Mouse (Mus musculus): ENCODE results near the gene Cacna2d4. TPM values are rescaled to one million over a fixed set of nuclear protein-coding genes. Genes with fewer than 3 reads are reported as not detected.

Gene Cacna2d4
- polyA plus RNA-seq, 1 experiment from 2014 or later = not detected

DNA sequence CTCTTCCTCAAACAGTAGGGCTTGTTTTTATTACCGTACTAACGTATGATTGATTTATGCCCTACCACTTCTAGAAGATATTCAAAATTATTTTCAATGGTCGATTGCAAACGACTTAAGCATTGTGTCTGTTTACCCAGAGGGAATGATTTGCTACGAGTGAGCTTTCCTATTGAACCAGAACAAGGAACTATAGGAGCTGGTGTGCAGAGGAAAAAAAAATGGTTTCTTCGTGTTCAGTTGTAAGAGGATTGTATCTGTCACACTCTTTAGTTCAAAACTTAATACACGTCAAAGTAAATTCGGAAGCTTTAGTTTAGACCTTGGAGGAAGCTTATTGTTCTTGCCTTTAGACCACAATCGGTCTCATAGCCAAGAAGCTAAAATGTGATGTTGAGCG, 152.8 kb downstream of the Cacna2d4 start:
- Histone ChIP-seq H3K36me3 (no peaks in the 10 kb centered on the region), H3K4me1 (peaks cover 11% of the 10 kb centered on the region), H3K9me3 (no peaks in the 10 kb centered on the region), H3K4me3 (peak overlapping the region; percentile 96), H3K27me3 (ENCODE audit: insufficient read depth, poor library complexity, severe bottlenecking) (no peaks in the 10 kb centered on the region), H3K27ac (peak overlapping the region; percentile 99)
- no peak for DNase-seq (ENCODE audit: low spot score)
- 34% methylated on average over 10 of the region's 10 CpGs for WGBS

DNA sequence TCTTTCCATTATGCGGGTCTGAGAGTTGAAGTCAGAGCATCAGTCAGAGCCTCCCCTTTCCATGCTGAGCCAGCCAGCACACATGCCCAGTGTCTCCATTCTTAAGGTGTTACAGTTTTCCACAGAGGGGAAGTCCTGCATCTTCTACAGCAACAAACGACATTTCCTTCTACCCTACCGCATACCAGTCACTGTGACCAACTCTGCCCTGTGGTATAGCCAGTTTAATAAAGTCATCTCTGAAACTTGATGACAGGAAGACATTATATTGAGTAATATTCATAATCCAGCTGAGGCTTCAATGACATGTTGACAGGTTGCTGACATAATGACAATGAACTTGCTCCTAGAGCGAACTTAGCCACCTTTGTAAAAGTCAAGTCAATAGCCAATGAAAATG, 154.4 kb downstream of the Cacna2d4 start:
- WGBS = 82% methylated on average over 4 of the region's 4 CpGs
- no peak for DNase-seq (ENCODE audit: low spot score)
- H3K36me3 ChIP-seq = no peaks in the 10 kb centered on the region

DNA sequence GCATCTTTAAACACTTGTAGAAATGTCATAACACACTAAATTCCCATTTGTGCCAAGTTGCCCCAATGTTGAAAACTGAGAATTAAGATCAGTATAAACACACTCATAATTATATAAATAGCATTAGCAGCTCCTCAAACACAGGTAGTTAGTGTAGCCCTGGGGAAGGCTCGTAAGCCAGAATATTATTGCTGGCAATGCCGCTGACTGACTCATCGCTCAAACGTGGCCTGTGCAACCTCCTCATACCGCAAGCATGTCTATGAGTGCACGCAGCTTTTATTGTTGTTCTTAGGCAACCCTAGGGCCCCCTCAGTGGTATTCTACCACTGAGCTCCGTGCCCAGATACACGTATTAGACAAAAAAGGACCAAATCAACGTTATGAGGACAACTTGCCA, 156.5 kb downstream of the Cacna2d4 start:
- no peaks in the 10 kb centered on the region for H3K36me3 ChIP-seq
- H3K4me3 ChIP-seq = no peak overlapping the region
- H3K9me3 ChIP-seq = no peaks in the 10 kb centered on the region
- H3K27me3 ChIP-seq (ENCODE audit: insufficient read depth, poor library complexity, severe bottlenecking) = no peaks in the 10 kb centered on the region
- DNase-seq (ENCODE audit: low spot score) = no peak
- H3K4me1 ChIP-seq = peaks cover 8% of the 10 kb centered on the region; the same call in 1 of the 2 replicates
- no peak overlapping the region for H3K27ac ChIP-seq
- 83% methylated on average over 9 of the region's 9 CpGs for WGBS

More for the DNA sequence above, 154.4 kb downstream of the Cacna2d4 start:
- no peak overlapping the region for H3K27ac ChIP-seq
- no peaks in the 10 kb centered on the region for H3K9me3 ChIP-seq
- no peak overlapping the region for H3K4me3 ChIP-seq
- no peaks in the 10 kb centered on the region for H3K27me3 ChIP-seq (ENCODE audit: insufficient read depth, poor library complexity, severe bottlenecking)
- peaks cover 11% of the 10 kb centered on the region for H3K4me1 ChIP-seq

DNA sequence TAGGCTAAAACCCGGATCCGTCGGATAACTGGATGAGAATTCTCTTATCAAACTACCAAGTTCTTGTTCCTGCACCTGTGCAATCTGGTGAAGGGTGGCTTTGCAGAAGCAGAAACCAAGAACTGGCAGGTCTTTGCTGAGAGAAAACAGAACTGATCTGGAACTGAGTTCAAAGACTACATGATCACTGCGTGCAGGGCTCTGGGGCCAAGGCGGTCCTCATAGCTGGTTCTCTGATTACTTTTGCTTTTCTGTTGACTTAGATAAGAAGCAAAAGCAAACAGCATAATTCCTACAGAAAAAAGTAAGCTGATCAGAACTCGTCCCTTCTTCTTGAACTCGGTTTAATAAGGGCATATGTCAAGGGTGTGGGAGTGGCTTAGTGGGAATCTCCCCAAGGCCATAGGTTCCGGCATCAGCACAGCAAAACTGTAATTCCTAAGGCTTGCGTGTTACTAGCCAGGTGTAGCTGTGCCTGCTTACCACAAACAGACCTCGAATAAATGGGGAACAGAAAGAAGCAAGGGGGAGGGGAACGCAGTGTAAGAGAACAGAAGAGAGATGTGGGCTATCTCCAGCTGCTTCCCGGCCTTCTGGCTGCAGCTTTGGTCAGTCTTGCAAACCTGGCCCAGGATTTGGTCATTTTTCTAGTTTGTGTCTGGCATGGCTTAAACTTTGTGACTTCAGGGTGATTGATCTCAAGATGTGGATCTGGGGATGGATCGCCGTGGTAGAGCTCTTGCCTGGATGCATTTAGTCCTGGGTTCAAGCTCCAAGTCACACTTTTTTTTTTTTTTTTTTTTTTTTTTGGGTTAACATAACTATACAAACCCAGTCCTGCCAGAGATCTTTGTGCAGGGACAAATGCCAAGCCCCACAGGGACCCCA, 159.3 kb downstream of the Cacna2d4 start:
- 77% methylated on average over 14 of the region's 14 CpGs for WGBS
- H3K36me3 ChIP-seq = no peaks in the 10 kb centered on the region
- H3K9me3 ChIP-seq = no peaks in the 10 kb centered on the region
- H3K4me3 ChIP-seq = no peak overlapping the region
- no peak for DNase-seq (ENCODE audit: low spot score)
- H3K27ac ChIP-seq = no peak overlapping the region
- 0 out of 2 replicates have a peak, but pooled peaks cover 4% of the 10 kb centered on the region for H3K4me1 ChIP-seq
- no peaks in the 10 kb centered on the region for H3K27me3 ChIP-seq (ENCODE audit: insufficient read depth, poor library complexity, severe bottlenecking)

DNA sequence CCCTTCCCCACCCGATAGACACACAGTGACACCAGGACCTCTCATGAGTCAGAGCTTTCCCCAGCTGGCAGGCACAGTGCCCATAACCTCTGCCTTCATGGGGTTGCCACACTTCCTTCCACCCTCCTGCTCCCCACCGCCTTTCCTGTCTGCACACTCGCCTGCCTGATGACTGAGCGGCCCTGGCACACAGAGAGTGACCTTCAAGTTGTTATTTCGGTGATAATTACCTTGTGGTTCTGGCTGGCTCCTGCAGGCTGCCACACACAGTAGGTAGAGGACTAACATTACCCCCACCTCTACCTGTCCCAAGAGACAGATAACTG, 159.9 kb downstream of the Cacna2d4 start:
- Histone ChIP-seq H3K9me3 (no peaks in the 10 kb centered on the region), H3K27ac (no peak overlapping the region), H3K4me1 (0 out of 2 replicates have a peak, but pooled peaks cover 4% of the 10 kb centered on the region), H3K36me3 (no peaks in the 10 kb centered on the region), H3K4me3 (no peak overlapping the region), H3K27me3 (ENCODE audit: insufficient read depth, poor library complexity, severe bottlenecking) (no peaks in the 10 kb centered on the region)
- no peak for DNase-seq (ENCODE audit: low spot score)
- WGBS = 39% methylated on average over 5 of the region's 5 CpGs

DNA sequence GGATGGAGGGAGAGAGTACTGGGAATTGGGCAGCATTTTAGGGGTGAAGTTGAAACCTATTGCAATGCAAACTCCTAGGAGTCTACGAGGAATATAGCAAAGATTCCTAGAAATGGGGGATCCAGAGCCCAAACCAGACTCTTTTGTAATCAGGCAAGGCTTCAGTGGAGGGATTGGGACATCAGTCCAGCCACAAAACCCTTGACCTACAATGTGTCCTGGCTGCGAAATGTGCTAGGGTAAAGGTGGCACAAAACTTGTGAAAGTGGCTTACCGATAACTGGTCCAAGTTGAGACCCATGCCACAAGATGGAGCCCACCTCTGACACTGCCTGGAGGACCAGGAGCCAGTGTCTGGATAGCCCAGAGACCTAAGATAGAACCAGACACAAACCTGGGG, 163.0 kb downstream of the Cacna2d4 start:
- Histone ChIP-seq H3K4me3 (no peak overlapping the region), H3K27me3 (ENCODE audit: insufficient read depth, poor library complexity, severe bottlenecking) (no peaks in the 10 kb centered on the region), H3K9me3 (no peaks in the 10 kb centered on the region), H3K36me3 (no peaks in the 10 kb centered on the region), H3K27ac (no peak overlapping the region), H3K4me1 (0 out of 2 replicates have a peak, but pooled peaks cover 4% of the 10 kb centered on the region)
- no peak for DNase-seq (ENCODE audit: low spot score)
- 88% methylated on average over 3 of the region's 3 CpGs for WGBS

DNA sequence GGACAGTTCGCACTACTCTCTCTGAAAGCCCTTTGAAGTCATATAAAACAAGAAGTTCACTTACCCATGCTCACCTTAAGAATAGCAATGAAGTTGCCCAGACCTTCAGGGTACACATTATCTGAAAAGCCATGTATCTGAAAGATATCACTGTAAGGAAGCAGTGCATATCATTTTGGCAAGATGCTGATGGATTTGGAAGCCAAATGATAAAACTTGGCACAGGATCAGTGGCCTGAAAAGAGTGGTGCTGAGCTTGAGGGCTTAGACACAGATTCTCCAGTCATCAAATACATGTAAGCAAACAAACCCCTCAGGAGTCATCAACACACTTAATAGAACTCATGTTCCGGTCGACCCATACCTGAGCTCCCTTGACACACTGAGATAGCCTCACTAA, 164.3 kb downstream of the Cacna2d4 start:
- 92% methylated on average over 3 of the region's 3 CpGs for WGBS
- H3K4me3 ChIP-seq = no peak overlapping the region
- DNase-seq (ENCODE audit: low spot score) = no peak
- H3K36me3 ChIP-seq = no peaks in the 10 kb centered on the region
- 0 out of 2 replicates have a peak, but pooled peaks cover 4% of the 10 kb centered on the region for H3K4me1 ChIP-seq
- no peak overlapping the region for H3K27ac ChIP-seq
- H3K9me3 ChIP-seq = no peaks in the 10 kb centered on the region
- no peaks in the 10 kb centered on the region for H3K27me3 ChIP-seq (ENCODE audit: insufficient read depth, poor library complexity, severe bottlenecking)

DNA sequence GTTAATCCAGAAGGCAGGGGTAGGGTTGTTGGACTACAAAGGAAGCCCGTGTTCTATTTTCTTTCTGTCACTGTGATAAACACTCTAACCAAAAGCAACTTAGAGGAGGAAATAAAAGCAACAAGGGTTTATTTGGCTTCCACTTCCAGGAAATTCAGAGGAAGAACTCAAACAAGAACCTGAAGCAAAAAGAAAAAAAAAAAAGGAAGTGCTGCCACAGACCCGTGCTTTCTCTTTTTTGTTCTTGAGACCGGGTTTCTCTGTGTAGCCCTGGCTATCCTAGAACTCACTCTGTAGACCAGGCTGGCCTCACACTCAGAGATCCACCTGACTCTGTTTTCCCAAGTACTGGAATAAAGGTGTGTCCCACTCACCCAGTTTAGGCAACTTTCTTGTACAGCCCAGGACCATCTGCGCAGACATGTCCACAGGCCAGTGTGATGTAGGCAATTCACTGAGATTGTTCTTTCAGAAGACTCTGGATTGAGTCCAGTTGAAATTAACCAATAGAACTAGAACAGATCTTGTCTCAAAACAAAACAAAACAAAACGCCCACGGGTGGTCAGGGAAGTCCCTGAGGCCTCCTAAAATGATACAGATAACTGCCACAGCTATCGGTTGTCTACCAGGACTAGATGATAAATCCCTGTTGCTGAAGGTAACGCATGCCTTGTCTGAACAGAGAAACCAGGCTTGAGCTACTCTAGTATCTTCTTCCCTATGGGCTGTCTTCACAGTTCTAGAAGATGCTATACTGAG, 165.4 kb downstream of the Cacna2d4 start:
- Histone ChIP-seq H3K9me3 (no peaks in the 10 kb centered on the region), H3K4me1 (no peaks in the 10 kb centered on the region), H3K36me3 (no peaks in the 10 kb centered on the region), H3K27me3 (ENCODE audit: insufficient read depth, poor library complexity, severe bottlenecking) (no peaks in the 10 kb centered on the region), H3K27ac (no peak overlapping the region), H3K4me3 (no peak overlapping the region)
- WGBS = 77% methylated on average over 8 of the region's 8 CpGs
- DNase-seq (ENCODE audit: low spot score) = no peak

Other genes starting within 250 kb of the Cacna2d4 start
- gene Dcp1b, start 61.3 kb upstream of the Cacna2d4 start, polyA plus RNA-seq (2016; fragmentation: Nextera tagmentation; extraction: Ambion mirVana) = 8.1 and 10.4 TPM in 2 replicates
- 31.3 and 57.0 TPM in 2 replicates for gene Cacna1c, start 40.1 kb upstream of the Cacna2d4 start, polyA plus RNA-seq (2016; fragmentation: Nextera tagmentation; extraction: Ambion mirVana)
- 0.11 TPM in 1 of 2 replicates, not detected in the other for gene Lrtm2, start 94.2 kb downstream of the Cacna2d4 start, polyA plus RNA-seq (2016; fragmentation: Nextera tagmentation; extraction: Ambion mirVana)
- 27.2 and 27.4 TPM in 2 replicates for gene Adipor2, start 181.2 kb downstream of the Cacna2d4 start, polyA plus RNA-seq (2016; fragmentation: Nextera tagmentation; extraction: Ambion mirVana)
- gene Fbxl14, start 243.1 kb downstream of the Cacna2d4 start, polyA plus RNA-seq (2016; fragmentation: Nextera tagmentation; extraction: Ambion mirVana) = 2.4 and 3.9 TPM in 2 replicates